Mouse (Mus musculus) embryonic facial prominence, embryonic 15.5 days (tissue): ENCODE measurements around the gene Cplx1. TPM values are rescaled to one million over a fixed set of nuclear protein-coding genes. Genes with fewer than 3 reads are reported as not detected.
"Not testable (repeated sequence)": the region's sequence is repeated elsewhere in the genome, so short reads cannot be mapped to it uniquely, and the experiment has no call there.

Experiments
- ATAC-seq: fragments of 200-750 bp; cut with Nextera tagmentation; 2 replicates; pipeline ENCODE4 v1.8.0; 2017; ENCODE audit warnings: low read depth, moderate TSS enrichment; ENCODE audit not compliant: insufficient number of reproducible peaks, low FRiP score, low TSS enrichment
- H3K27ac ChIP-seq: fragments of 300-500 bp; sonication (generic); replicated peaks from 2 replicates; pipeline ENCODE4 v1.5.1; 2015; ENCODE audit warnings: mild to moderate bottlenecking, inconsistent platforms
- H3K27me3 ChIP-seq: fragments of 300-500 bp; sonication (generic); 2 replicates; pipeline ENCODE4 v1.6.1; 2015; ENCODE audit warnings: inconsistent platforms
- H3K36me3 ChIP-seq: fragments of 300-500 bp; sonication (generic); 2 replicates; pipeline ENCODE4 v1.6.1; 2015; ENCODE audit warnings: mild to moderate bottlenecking, inconsistent platforms
- H3K4me1 ChIP-seq: fragments of 300-500 bp; sonication (generic); 2 replicates; pipeline ENCODE4 v1.6.1; 2015; ENCODE audit warnings: inconsistent platforms
- H3K4me2 ChIP-seq: fragments of 300-500 bp; sonication (generic); replicated peaks from 2 replicates; pipeline ENCODE4 v1.6.1; 2015; ENCODE audit warnings: mild to moderate bottlenecking, inconsistent platforms
- H3K4me3 ChIP-seq: fragments of 300-500 bp; sonication (generic); replicated peaks from 2 replicates; pipeline ENCODE4 v1.5.1; 2015; ENCODE audit warnings: mild to moderate bottlenecking, inconsistent platforms
- H3K9ac ChIP-seq: fragments of 300-500 bp; sonication (generic); 2 replicates; pipeline ENCODE4 v1.6.1; 2015; ENCODE audit warnings: inconsistent platforms
- H3K9me3 ChIP-seq: fragments of 300-500 bp; sonication (generic); replicated peaks from 2 replicates; pipeline ENCODE4 v1.6.1; 2016; ENCODE audit warnings: inconsistent platforms
- WGBS: fragments of 180-500 bp; shearing (Covaris S2); methylation state at CpG from one replicate; pipeline ENCODE4 v1.1.7; 2015; 5-methylcytosine and 5-hydroxymethylcytosine counted together
- polyA plus RNA-seq: library from polyadenylated mRNA; unstranded; fragments of >200 nt; fragmentation: Nextera tagmentation; extraction: Ambion mirVana; gene quantifications from 2 replicates; pipeline ENCODE4 v1.2.1, GENCODE M21; 2015

The Cplx1 gene
- polyA plus RNA-seq, 1 experiment from 2014 or later = 0.89 TPM

GRCm38 (mm10) chr5:108515581-108516361 is 34.1 kb downstream of the Cplx1 start:
- no peaks in the 10 kb centered on the region for H3K9me3 ChIP-seq
- no peaks in the 10 kb centered on the region for H3K4me1 ChIP-seq
- no peak overlapping the region for H3K4me2 ChIP-seq
- no peak overlapping the region for H3K27ac ChIP-seq
- 70% methylated on average over 6 of the region's 6 CpGs for WGBS
- no peaks in the 10 kb centered on the region for H3K36me3 ChIP-seq
- H3K27me3 ChIP-seq = no peaks in the 10 kb centered on the region
- ATAC-seq = no peak
- no peak overlapping the region for H3K9ac ChIP-seq
- no peak overlapping the region for H3K4me3 ChIP-seq

- Histone ChIP-seq H3K4me2 (no peak overlapping the region), H3K4me1 (no peaks in the 10 kb centered on the region), H3K9ac (no peak overlapping the region), H3K27ac (no peak overlapping the region), H3K27me3 (no peaks in the 10 kb centered on the region), H3K9me3 (no peaks in the 10 kb centered on the region), H3K36me3 (peaks cover 76% of the 10 kb centered on the region), H3K4me3 (no peak overlapping the region)
- no peak for ATAC-seq
- WGBS = 91% methylated on average over 18 of the region's 18 CpGs
These were observed 47.5 kb downstream of the Cplx1 start for GRCm38 (mm10) chr5:108502286-108502685.

DNA sequence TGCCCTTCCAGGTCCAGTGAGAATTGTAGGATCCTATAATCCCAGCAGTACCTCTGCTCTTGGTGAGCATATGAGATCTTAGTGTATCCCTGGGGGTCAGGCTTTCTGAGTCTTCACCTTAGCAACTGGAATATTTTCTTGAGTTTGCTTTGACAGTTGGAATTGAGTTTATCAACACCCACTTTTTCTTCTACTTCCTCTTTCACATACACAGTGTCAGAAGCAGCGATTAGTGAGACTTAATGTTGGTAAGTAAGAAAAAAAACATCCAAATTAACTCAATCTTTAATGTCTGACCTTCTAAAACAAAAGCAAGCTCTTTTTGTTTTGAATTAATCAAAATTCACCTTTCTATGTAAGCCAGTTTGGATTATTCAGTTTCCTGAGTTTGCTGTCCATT is 48.3 kb downstream of the Cplx1 start:
- WGBS = 91% methylated on average over 1 of the region's 1 CpGs
- Histone ChIP-seq H3K27ac (no peak overlapping the region), H3K4me1 (no peaks in the 10 kb centered on the region), H3K9ac (no peak overlapping the region), H3K27me3 (no peaks in the 10 kb centered on the region), H3K4me3 (no peak overlapping the region), H3K36me3 (peaks cover 82% of the 10 kb centered on the region), H3K9me3 (no peaks in the 10 kb centered on the region), H3K4me2 (no peak overlapping the region)
- no peak for ATAC-seq

DNA sequence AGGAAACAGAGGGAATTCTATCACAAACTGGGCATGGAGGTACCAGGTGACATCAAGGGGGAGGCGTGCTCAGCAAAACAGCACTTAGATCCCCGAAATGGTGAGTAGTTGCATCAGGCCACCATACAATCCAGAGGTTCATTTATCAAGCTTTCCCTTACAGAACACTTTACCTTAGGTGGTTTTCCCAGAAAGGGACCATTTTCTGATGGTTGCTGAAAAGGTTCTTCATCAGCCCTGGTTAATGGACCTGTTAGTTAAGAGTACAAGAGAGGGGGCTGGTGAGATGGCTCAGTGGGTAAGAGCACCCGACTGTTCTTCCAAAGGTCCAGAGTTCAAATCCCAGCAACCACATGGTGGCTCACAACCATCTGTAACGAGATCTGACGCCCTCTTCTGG is 63.7 kb downstream of the Cplx1 start:
- H3K4me1 ChIP-seq, H3K27me3 ChIP-seq, H3K4me2 ChIP-seq, H3K9me3 ChIP-seq, H3K27ac ChIP-seq, H3K4me3 ChIP-seq, H3K9ac ChIP-seq, ATAC-seq: not testable (repeated sequence)
- H3K36me3 ChIP-seq = peaks cover 66% of the 10 kb centered on the region
- WGBS = 92% methylated on average over 5 of the region's 5 CpGs

DNA sequence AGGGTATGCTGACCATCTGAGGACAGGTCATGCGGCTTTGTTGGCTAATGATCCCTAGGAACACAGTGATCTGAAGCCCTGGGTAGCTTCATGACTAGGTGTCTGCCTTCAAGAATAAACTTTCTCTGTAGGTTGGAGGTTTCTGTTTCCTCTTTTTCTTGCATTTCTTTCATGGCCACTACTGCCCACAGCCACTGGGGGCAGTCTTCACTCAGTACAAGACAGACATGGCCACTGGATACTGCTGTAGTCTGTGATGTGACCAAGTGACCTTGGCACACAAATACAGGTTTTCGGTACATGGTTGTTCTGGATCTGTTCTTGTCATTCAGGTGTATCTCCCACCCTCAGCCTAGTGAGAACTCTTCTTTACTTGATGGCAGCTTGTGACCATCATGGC is 64.6 kb downstream of the Cplx1 start:
- H3K9me3 ChIP-seq = no peaks in the 10 kb centered on the region
- WGBS = 97% methylated on average over 2 of the region's 2 CpGs
- no peak overlapping the region for H3K4me3 ChIP-seq
- H3K4me2 ChIP-seq = no peak overlapping the region
- no peaks in the 10 kb centered on the region for H3K27me3 ChIP-seq
- no peak overlapping the region for H3K9ac ChIP-seq
- H3K4me1 ChIP-seq = no peaks in the 10 kb centered on the region
- H3K27ac ChIP-seq = no peak overlapping the region
- H3K36me3 ChIP-seq = peaks cover 61% of the 10 kb centered on the region
- ATAC-seq = no peak

- WGBS = 91% methylated on average over 6 of the region's 6 CpGs
- H3K36me3 ChIP-seq = peaks cover 52% of the 10 kb centered on the region
- H3K9ac ChIP-seq = no peak overlapping the region
These were observed 66.8 kb downstream of the Cplx1 start for GRCm38 (mm10) chr5:108483006-108483405.

GRCm38 (mm10) chr5:108475977-108476376 is 73.8 kb downstream of the Cplx1 start:
- Histone ChIP-seq H3K27ac (no peak overlapping the region), H3K4me1 (no peaks in the 10 kb centered on the region), H3K36me3 (peaks cover 71% of the 10 kb centered on the region), H3K4me2 (no peak overlapping the region), H3K9ac (no peak overlapping the region), H3K9me3 (no peaks in the 10 kb centered on the region), H3K27me3 (no peaks in the 10 kb centered on the region), H3K4me3 (no peak overlapping the region)
- ATAC-seq = no peak
- WGBS = 88% methylated on average over 3 of the region's 3 CpGs

More at GRCm38 (mm10) chr5:108483006-108483405, 66.8 kb downstream of the Cplx1 start:
- Histone ChIP-seq H3K4me3 (no peak overlapping the region), H3K27ac (no peak overlapping the region), H3K27me3 (no peaks in the 10 kb centered on the region), H3K9me3 (no peaks in the 10 kb centered on the region), H3K4me2 (no peak overlapping the region), H3K4me1 (no peaks in the 10 kb centered on the region)
- ATAC-seq = peak; percentile 24; the same call in 1 of the 2 replicates

DNA sequence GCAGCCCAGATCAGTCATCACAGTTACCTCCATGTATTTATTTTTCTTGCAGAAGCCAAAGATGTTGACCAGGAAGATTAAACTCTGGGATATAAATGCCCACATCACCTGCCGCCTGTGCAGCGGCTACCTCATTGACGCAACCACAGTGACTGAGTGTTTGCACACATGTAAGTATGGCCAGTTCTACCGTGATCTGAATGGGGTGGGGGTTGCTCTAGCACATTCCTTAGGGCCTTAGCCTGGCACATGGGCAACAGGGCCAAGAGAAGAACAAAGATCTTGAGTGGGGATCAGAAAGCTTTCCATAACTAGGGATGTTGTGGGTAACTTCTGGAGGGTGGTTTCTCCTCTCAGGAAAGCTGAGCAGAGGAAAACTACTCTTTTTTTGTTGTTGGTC is 76.1 kb downstream of the Cplx1 start:
- Histone ChIP-seq H3K4me3 (no peak overlapping the region), H3K27me3 (no peaks in the 10 kb centered on the region), H3K9me3 (no peaks in the 10 kb centered on the region), H3K4me2 (no peak overlapping the region), H3K36me3 (peaks cover 67% of the 10 kb centered on the region), H3K27ac (no peak overlapping the region), H3K4me1 (no peaks in the 10 kb centered on the region), H3K9ac (no peak overlapping the region)
- ATAC-seq = no peak
- WGBS = 88% methylated on average over 4 of the region's 4 CpGs

GRCm38 (mm10) chr5:108469617-108470016 is 80.2 kb downstream of the Cplx1 start:
- Histone ChIP-seq H3K4me1 (0 out of 2 replicates have a peak, but pooled peaks cover 4% of the 10 kb centered on the region), H3K27ac (no peak overlapping the region), H3K4me3 (no peak overlapping the region), H3K9me3 (no peaks in the 10 kb centered on the region), H3K4me2 (no peak overlapping the region), H3K27me3 (no peaks in the 10 kb centered on the region), H3K36me3 (peaks cover 27% of the 10 kb centered on the region), H3K9ac (no peak overlapping the region)
- WGBS = 69% methylated on average over 7 of the region's 7 CpGs
- no peak for ATAC-seq

Other genes starting within 250 kb of the Cplx1 start
- 5.4 and 5.9 TPM in 2 replicates for gene Pigg, start 237.4 kb downstream of the Cplx1 start, polyA plus RNA-seq
- 0.25 and 0.29 TPM in 2 replicates for gene Gm42517, start 182.1 kb downstream of the Cplx1 start, polyA plus RNA-seq
- 0.15 and 0.24 TPM in 2 replicates for gene Pde6b, start 161.6 kb downstream of the Cplx1 start, polyA plus RNA-seq
- gene Atp5k, start 115.6 kb downstream of the Cplx1 start, polyA plus RNA-seq = 360 and 374 TPM in 2 replicates
- 0.65 and 1.1 TPM in 2 replicates for gene Mfsd7a, start 101.1 kb downstream of the Cplx1 start, polyA plus RNA-seq
- gene Pcgf3, start 88.8 kb downstream of the Cplx1 start, polyA plus RNA-seq = 19.5 and 20.9 TPM in 2 replicates
- 47.9 and 56.4 TPM in 2 replicates for gene Gak, start 79.7 kb upstream of the Cplx1 start, polyA plus RNA-seq
- 27.4 and 29.4 TPM in 2 replicates for gene Tmem175, start 79.7 kb upstream of the Cplx1 start, polyA plus RNA-seq
- 17.3 and 18.1 TPM in 2 replicates for gene Idua, start 110.3 kb upstream of the Cplx1 start, polyA plus RNA-seq
- 14.6 and 17.4 TPM in 2 replicates for gene Dgkq, start 119.6 kb upstream of the Cplx1 start, polyA plus RNA-seq
- 0.93 and 0.96 TPM in 2 replicates for gene Slc26a1, start 125.5 kb upstream of the Cplx1 start, polyA plus RNA-seq
- 29.0 and 29.4 TPM in 2 replicates for gene Fgfrl1, start 142.4 kb upstream of the Cplx1 start, polyA plus RNA-seq
- gene Rnf212, start 225.0 kb upstream of the Cplx1 start, polyA plus RNA-seq = not detected in 2 replicates
- gene Tmed11, start 245.3 kb upstream of the Cplx1 start, polyA plus RNA-seq = not detected in 2 replicates